Mouse (Mus musculus): Measurements from ENCODE around the gene Asphd2. TPM values are rescaled to one million over a fixed set of nuclear protein-coding genes. Genes with fewer than 3 reads are reported as not detected.

Gene Asphd2
- polyA plus RNA-seq, 1 experiment from 2014 or later: 58.8 TPM

DNA sequence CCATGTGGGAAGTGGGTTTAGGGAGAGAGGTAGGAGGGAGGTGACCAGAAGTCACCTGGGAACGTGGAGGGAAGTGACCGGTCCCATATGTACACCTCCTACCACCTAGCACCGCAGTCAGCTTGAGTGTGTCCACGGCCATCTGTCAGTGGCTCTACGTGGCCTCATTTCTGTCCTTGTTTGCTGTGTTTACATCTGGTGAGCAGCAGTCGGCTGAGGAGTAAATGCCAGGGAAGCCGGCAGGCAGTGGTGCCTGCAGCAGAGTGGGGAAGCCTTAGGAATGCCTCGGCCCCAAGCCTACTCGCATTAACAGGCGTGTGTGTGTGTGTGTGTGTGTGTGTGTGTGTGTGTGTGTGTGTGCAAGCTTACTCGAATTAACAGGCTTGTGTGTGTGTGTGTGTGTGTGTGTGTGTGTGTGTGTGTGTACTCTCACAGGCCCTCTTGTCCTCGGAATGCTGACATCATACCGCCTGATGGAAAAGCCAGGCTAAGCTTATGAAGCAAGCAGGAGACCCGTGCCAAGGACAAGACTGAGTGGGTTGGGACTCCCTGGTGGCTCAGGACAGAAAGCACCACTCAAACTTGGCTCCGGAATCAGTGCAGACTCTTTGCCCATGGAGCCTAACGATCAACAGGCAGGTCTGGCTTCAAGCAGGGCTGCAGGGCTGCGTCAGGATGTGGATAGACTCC is 11.9 kb downstream of the Asphd2 start:
- peak overlapping the region; percentile 38; the same call in 1 of the 2 replicates for H3K9ac ChIP-seq (ENCODE audit: low read depth, low read length)
- WGBS: 61% methylated on average over 17 of the region's 17 CpGs
- no peaks in the 10 kb centered on the region for H3K9me3 ChIP-seq (replicated peaks; ENCODE audit: control insufficient read depth, low read length, poor library complexity, severe bottlenecking)
- peaks cover 12% of the 10 kb centered on the region for H3K4me1 ChIP-seq (ENCODE audit: control insufficient read depth, insufficient read depth, low read length)
- no peak overlapping the region for H3K4me3 ChIP-seq (ENCODE audit: low read depth, low read length)
- ATAC-seq: peak; percentile 36; the same call in 1 of the 2 replicates
- no peaks in the 10 kb centered on the region for H3K27me3 ChIP-seq (ENCODE audit: control insufficient read depth, insufficient read depth, low read depth, low read length)
- H3K36me3 ChIP-seq (ENCODE audit: control insufficient read depth, insufficient read depth, low read length): peaks cover 27% of the 10 kb centered on the region
- H3K4me2 ChIP-seq (ENCODE audit: low read length): no peak overlapping the region
- H3K27ac ChIP-seq (ENCODE audit: low read length): peak overlapping the region; percentile 68

DNA sequence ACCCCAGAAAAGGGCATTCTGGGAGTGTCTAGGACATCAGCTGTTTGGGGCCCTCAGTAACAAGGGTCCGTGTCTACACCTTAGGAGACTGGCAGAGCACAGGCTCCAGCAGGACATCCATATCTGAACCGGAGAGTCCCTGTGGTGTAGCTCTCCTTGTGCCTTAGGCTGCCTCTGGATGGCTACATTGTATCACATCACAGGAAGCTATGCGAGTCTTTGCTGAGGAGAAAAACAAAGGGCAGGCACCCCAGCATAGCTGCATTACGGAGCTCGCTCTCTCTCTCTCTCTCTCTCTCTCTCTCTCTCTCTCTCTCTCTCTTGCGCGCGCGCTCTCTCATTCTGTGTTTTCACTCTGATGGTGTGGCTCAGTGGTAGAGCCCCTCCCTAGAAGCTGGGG is 12.6 kb downstream of the Asphd2 start:
- Histone ChIP-seq H3K4me1 (ENCODE audit: control insufficient read depth, insufficient read depth, low read length) (peaks cover 12% of the 10 kb centered on the region), H3K4me3 (ENCODE audit: low read depth, low read length) (no peak overlapping the region), H3K9me3 (replicated peaks; ENCODE audit: control insufficient read depth, low read length, poor library complexity, severe bottlenecking) (no peaks in the 10 kb centered on the region), H3K9ac (ENCODE audit: low read depth, low read length) (peak overlapping the region; percentile 48), H3K36me3 (ENCODE audit: control insufficient read depth, insufficient read depth, low read length) (peaks cover 28% of the 10 kb centered on the region), H3K4me2 (ENCODE audit: low read length) (no peak overlapping the region), H3K27ac (ENCODE audit: low read length) (peak overlapping the region; percentile 68), H3K27me3 (ENCODE audit: control insufficient read depth, insufficient read depth, low read depth, low read length) (no peaks in the 10 kb centered on the region)
- no peak for ATAC-seq
- WGBS: 54% methylated on average over 8 of the region's 9 CpGs

DNA sequence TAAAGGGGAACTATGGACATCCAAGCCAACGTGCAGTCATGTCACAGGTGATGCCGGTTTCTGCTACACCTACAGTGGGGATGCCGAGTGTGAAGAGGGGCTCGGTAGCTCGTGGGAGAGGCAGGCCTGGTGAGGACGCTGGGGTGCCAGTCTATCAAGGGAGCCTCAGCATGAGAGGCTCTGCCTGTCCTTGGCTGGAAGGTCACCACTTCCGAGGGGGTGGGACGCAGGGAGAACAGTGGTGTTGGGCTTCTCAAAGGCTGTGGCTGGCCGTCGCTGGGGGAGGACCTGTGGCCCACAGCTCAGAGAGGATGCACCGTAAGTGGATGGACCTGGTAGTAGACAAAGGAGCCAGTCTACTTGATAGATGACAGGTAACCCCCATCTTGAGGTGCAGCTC is 13.5 kb downstream of the Asphd2 start:
- no peak for ATAC-seq
- peaks cover 24% of the 10 kb centered on the region for H3K36me3 ChIP-seq (ENCODE audit: control insufficient read depth, insufficient read depth, low read length)
- no peak overlapping the region for H3K9ac ChIP-seq (ENCODE audit: low read depth, low read length)

GRCm38 (mm10) chr5:112378716-112379115 is 15.9 kb downstream of the Asphd2 start:
- Histone ChIP-seq H3K9me3 (replicated peaks; ENCODE audit: control insufficient read depth, low read length, poor library complexity, severe bottlenecking) (no peaks in the 10 kb centered on the region), H3K4me1 (ENCODE audit: control insufficient read depth, insufficient read depth, low read length) (peaks cover 12% of the 10 kb centered on the region), H3K4me3 (ENCODE audit: low read depth, low read length) (no peak overlapping the region), H3K4me2 (ENCODE audit: low read length) (no peak overlapping the region), H3K36me3 (ENCODE audit: control insufficient read depth, insufficient read depth, low read length) (peaks cover 15% of the 10 kb centered on the region; the same call in 1 of the 2 replicates), H3K27me3 (ENCODE audit: control insufficient read depth, insufficient read depth, low read depth, low read length) (no peaks in the 10 kb centered on the region), H3K27ac (ENCODE audit: low read length) (no peak overlapping the region), H3K9ac (ENCODE audit: low read depth, low read length) (no peak overlapping the region)
- no peak for ATAC-seq
- WGBS: 87% methylated on average over 6 of the region's 6 CpGs

More for the DNA sequence above, 13.5 kb downstream of the Asphd2 start:
- Histone ChIP-seq H3K4me1 (ENCODE audit: control insufficient read depth, insufficient read depth, low read length) (peaks cover 12% of the 10 kb centered on the region), H3K9me3 (replicated peaks; ENCODE audit: control insufficient read depth, low read length, poor library complexity, severe bottlenecking) (no peaks in the 10 kb centered on the region), H3K27me3 (ENCODE audit: control insufficient read depth, insufficient read depth, low read depth, low read length) (no peaks in the 10 kb centered on the region), H3K4me2 (ENCODE audit: low read length) (no peak overlapping the region), H3K27ac (ENCODE audit: low read length) (no peak overlapping the region), H3K4me3 (ENCODE audit: low read depth, low read length) (no peak overlapping the region)
- WGBS: 82% methylated on average over 11 of the region's 11 CpGs

DNA sequence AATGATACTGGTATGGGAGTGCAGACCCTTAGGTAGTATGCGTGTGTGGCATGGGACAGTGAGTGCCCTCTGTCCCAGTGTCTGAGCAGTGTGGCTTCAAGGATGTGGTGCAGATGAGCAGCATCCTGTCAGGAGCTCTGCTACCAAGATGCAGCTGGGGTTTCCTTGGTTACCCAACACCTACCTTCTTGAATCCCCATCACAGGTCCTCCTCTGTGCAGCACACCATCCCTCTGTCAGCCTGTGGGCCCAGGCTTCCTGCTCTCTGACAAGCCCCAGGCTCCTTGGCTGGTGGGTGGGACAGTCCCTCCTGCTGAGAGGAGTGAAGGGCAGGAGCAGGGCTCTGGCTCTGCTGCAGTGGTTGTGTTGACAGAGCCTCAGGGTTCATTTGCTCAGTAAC is 17.3 kb downstream of the Asphd2 start:
- Histone ChIP-seq H3K9me3 (replicated peaks; ENCODE audit: control insufficient read depth, low read length, poor library complexity, severe bottlenecking) (no peaks in the 10 kb centered on the region), H3K36me3 (ENCODE audit: control insufficient read depth, insufficient read depth, low read length) (peaks cover 15% of the 10 kb centered on the region; the same call in 1 of the 2 replicates), H3K9ac (ENCODE audit: low read depth, low read length) (no peak overlapping the region), H3K4me3 (ENCODE audit: low read depth, low read length) (no peak overlapping the region), H3K4me1 (ENCODE audit: control insufficient read depth, insufficient read depth, low read length) (peaks cover 19% of the 10 kb centered on the region), H3K27me3 (ENCODE audit: control insufficient read depth, insufficient read depth, low read depth, low read length) (no peaks in the 10 kb centered on the region), H3K27ac (ENCODE audit: low read length) (no peak overlapping the region), H3K4me2 (ENCODE audit: low read length) (no peak overlapping the region)
- 96% methylated on average over 1 of the region's 1 CpGs for WGBS
- no peak for ATAC-seq

- no peak overlapping the region for H3K9ac ChIP-seq (ENCODE audit: low read depth, low read length)
- H3K27me3 ChIP-seq (ENCODE audit: control insufficient read depth, insufficient read depth, low read depth, low read length): no peaks in the 10 kb centered on the region
- no peak for ATAC-seq
- peaks cover 15% of the 10 kb centered on the region; the same call in 1 of the 2 replicates for H3K36me3 ChIP-seq (ENCODE audit: control insufficient read depth, insufficient read depth, low read length)
- no peaks in the 10 kb centered on the region for H3K9me3 ChIP-seq (replicated peaks; ENCODE audit: control insufficient read depth, low read length, poor library complexity, severe bottlenecking)
- WGBS: 89% methylated on average over 4 of the region's 4 CpGs
- H3K4me3 ChIP-seq (ENCODE audit: low read depth, low read length): no peak overlapping the region
- no peak overlapping the region for H3K27ac ChIP-seq (ENCODE audit: low read length)
- no peak overlapping the region for H3K4me2 ChIP-seq (ENCODE audit: low read length)
- H3K4me1 ChIP-seq (ENCODE audit: control insufficient read depth, insufficient read depth, low read length): peaks cover 23% of the 10 kb centered on the region
These were observed 18.6 kb downstream of the Asphd2 start for GRCm38 (mm10) chr5:112376111-112376510.

- Histone ChIP-seq H3K27me3 (ENCODE audit: control insufficient read depth, insufficient read depth, low read depth, low read length) (no peaks in the 10 kb centered on the region), H3K4me1 (ENCODE audit: control insufficient read depth, insufficient read depth, low read length) (peaks cover 33% of the 10 kb centered on the region), H3K4me2 (ENCODE audit: low read length) (peak overlapping the region; percentile 15), H3K9ac (ENCODE audit: low read depth, low read length) (peak overlapping the region; percentile 43), H3K9me3 (replicated peaks; ENCODE audit: control insufficient read depth, low read length, poor library complexity, severe bottlenecking) (no peaks in the 10 kb centered on the region), H3K27ac (ENCODE audit: low read length) (peak overlapping the region; percentile 94), H3K4me3 (ENCODE audit: low read depth, low read length) (no peak overlapping the region), H3K36me3 (ENCODE audit: control insufficient read depth, insufficient read depth, low read length) (peaks cover 18% of the 10 kb centered on the region; the same call in 1 of the 2 replicates)
- ATAC-seq: peak; percentile 91
- WGBS: 8% methylated on average over 7 of the region's 7 CpGs
These were observed 22.7 kb downstream of the Asphd2 start for GRCm38 (mm10) chr5:112371933-112372332.

DNA sequence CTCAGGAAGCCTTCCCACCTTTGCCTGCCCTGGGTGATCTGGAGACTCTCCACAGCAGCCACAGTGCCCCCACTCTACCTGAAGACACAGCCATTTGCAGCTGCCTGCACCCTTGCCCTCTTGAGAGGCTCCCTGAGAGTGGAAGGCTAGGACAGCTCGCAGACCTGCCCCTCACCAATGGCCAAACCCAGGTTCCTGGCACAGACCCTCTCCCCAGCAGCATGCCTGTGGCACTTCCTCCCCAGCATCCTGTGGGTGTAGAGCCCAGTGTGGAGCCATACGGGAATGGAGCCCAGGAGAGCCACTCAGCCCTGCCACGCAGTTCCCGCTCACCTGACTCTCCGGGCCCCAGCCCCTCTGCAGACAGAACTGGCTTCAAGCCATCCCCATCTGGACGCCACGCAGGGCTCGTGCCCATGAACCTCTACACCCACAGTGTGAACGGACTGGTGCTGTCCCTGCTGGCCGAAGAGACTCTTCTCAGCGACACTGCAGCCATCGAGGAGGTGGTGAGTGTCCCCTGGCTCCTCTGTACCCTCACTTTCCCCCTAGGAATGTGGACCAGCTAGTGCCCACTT is 24.3 kb downstream of the Asphd2 start:
- ATAC-seq: no peak
- H3K4me2 ChIP-seq (ENCODE audit: low read length): no peak overlapping the region
- H3K4me3 ChIP-seq (ENCODE audit: low read depth, low read length): no peak overlapping the region
- peak overlapping the region; percentile 28; the same call in 1 of the 2 replicates for H3K9ac ChIP-seq (ENCODE audit: low read depth, low read length)
- H3K27ac ChIP-seq (ENCODE audit: low read length): peak overlapping the region; percentile 94
- no peaks in the 10 kb centered on the region for H3K9me3 ChIP-seq (replicated peaks; ENCODE audit: control insufficient read depth, low read length, poor library complexity, severe bottlenecking)
- H3K36me3 ChIP-seq (ENCODE audit: control insufficient read depth, insufficient read depth, low read length): peaks cover 13% of the 10 kb centered on the region; the same call in 1 of the 2 replicates
- no peaks in the 10 kb centered on the region for H3K27me3 ChIP-seq (ENCODE audit: control insufficient read depth, insufficient read depth, low read depth, low read length)
- H3K4me1 ChIP-seq (ENCODE audit: control insufficient read depth, insufficient read depth, low read length): peaks cover 33% of the 10 kb centered on the region
- 78% methylated on average over 12 of the region's 12 CpGs for WGBS

- H3K4me3 ChIP-seq (ENCODE audit: low read depth, low read length): no peak overlapping the region
- no peaks in the 10 kb centered on the region for H3K9me3 ChIP-seq (replicated peaks; ENCODE audit: control insufficient read depth, low read length, poor library complexity, severe bottlenecking)
- WGBS: 79% methylated on average over 13 of the region's 13 CpGs
- no peak overlapping the region for H3K4me2 ChIP-seq (ENCODE audit: low read length)
- peaks cover 33% of the 10 kb centered on the region for H3K4me1 ChIP-seq (ENCODE audit: control insufficient read depth, insufficient read depth, low read length)
- no peaks in the 10 kb centered on the region for H3K27me3 ChIP-seq (ENCODE audit: control insufficient read depth, insufficient read depth, low read depth, low read length)
- no peak overlapping the region for H3K9ac ChIP-seq (ENCODE audit: low read depth, low read length)
- peaks cover 17% of the 10 kb centered on the region for H3K36me3 ChIP-seq (ENCODE audit: control insufficient read depth, insufficient read depth, low read length)
- ATAC-seq: no peak
- no peak overlapping the region; the same call in 1 of the 2 replicates for H3K27ac ChIP-seq (ENCODE audit: low read length)
These were observed 25.3 kb downstream of the Asphd2 start for GRCm38 (mm10) chr5:112369326-112369725.

Data from midbrain, embryonic 16.5 days (tissue).